Mouse (Mus musculus) C2C12 (cell line): ENCODE measurements around the gene Dhtkd1.
"Not testable (repeated sequence)": the region's sequence is repeated elsewhere in the genome, so short reads cannot be mapped to it uniquely, and the experiment has no call there.

Source experiments
- CTCF ChIP-seq: IDR thresholded peaks from one replicate; pipeline ENCODE4 v1.5.1; 2011; ENCODE audit not compliant: control insufficient read depth, insufficient read depth, insufficient read length
- MAX ChIP-seq: IDR thresholded peaks from one replicate; pipeline ENCODE4 v1.6.1; 2011; ENCODE audit warnings: mild to moderate bottlenecking, control low read depth
- MYOD1 ChIP-seq: IDR thresholded peaks from one replicate; pipeline ENCODE4 v1.6.1; 2011; ENCODE audit warnings: low read depth; ENCODE audit not compliant: control insufficient read depth, insufficient read length
- USF1 ChIP-seq: IDR thresholded peaks from one replicate; pipeline ENCODE4 v1.6.1; 2011; ENCODE audit warnings: low read depth, mild to moderate bottlenecking, control low read depth, moderate library complexity

DNA sequence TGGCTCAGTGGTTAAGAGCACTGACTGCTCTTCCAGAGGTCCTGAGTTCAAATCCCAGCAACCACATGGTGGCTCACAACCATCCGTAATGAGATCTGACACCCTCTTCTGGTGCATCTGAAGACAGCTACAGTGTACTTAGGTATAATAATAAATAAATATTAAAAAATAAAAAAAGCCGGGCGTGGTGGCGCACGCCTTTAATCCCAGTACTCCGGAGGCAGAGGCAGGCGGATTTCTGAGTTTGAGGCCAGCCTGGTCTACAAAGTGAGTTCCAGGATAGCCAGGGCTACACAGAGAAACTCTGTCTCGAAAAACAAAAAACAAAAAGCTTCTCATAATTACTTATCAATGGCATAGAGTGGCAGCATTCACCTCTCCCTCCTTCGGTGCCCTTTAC lies 7.2 kb upstream of the Dhtkd1 start:
- not testable (repeated sequence) for TF ChIP-seq CTCF, MYOD1, MAX, USF1
